Mouse (Mus musculus): Measurements from ENCODE around the gene Sorbs2. TPM values are rescaled to one million over a fixed set of nuclear protein-coding genes. Genes with fewer than 3 reads are reported as not detected.

Sorbs2 gene
- polyA plus RNA-seq (2016; fragmentation: Nextera tagmentation; extraction: Ambion mirVana), result 134 and 278 TPM in 2 replicates

DNA sequence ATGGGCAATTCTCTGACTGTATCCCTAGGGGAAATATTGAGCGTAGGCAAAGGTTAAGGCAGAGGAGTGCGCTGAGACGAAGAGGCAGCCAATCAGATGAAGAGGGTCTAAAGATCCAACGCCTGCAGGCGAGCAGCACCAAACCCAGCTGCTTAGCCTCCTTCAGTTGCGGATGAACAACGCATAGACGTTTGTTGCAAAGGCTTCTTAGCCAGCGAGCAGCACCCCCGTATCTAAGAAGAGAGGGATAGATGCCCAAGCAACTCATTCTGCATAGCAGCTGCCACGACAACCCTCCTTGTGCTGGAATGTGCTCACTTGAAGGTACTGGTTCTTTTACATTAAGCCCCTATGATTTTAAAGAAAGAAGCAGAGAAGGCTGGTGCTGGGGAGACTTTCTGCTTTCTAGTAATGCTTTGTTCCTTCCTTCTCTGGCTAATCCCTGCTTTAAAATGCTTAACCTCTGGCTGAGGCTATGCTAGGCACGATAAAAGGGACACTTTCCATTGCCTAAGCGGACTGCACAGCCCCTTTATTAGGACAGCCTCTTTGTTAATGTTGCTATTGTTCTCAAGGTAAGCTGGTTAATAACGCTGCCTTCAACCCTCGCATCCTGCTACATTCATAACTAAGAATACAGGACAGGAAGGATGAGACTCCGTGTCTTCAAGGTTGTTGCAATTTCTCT is at the start of gene Sorbs2:
TSS of gene Sorbs2 (plus strand) at position 155 of the 688 bp plus-strand sequence.
- DNase-seq (ENCODE audit: low spot score), result no peak
- H3K27me3 ChIP-seq (ENCODE audit: insufficient read depth, poor library complexity, severe bottlenecking), result no peaks in the 10 kb centered on the region
- peaks cover 7% of the 10 kb centered on the region; the same call in 1 of the 2 replicates for H3K4me1 ChIP-seq
- no peaks in the 10 kb centered on the region for H3K9me3 ChIP-seq
- no peak within 1 kb of the TSS for H3K27ac ChIP-seq
- no peaks in the 10 kb centered on the region for H3K36me3 ChIP-seq
- peak within 1 kb of the TSS; percentile 40 for H3K4me3 ChIP-seq
- 26% methylated on average over 16 of the region's 16 CpGs for WGBS

GRCm38 (mm10) chr8:45457874-45458273 is 49.7 kb upstream of the Sorbs2 start:
- Histone ChIP-seq H3K36me3 (no peaks in the 10 kb centered on the region), H3K4me3 (no peak overlapping the region), H3K27ac (no peak overlapping the region), H3K27me3 (ENCODE audit: insufficient read depth, poor library complexity, severe bottlenecking) (no peaks in the 10 kb centered on the region), H3K4me1 (no peaks in the 10 kb centered on the region), H3K9me3 (peaks cover 2% of the 10 kb centered on the region; the same call in 1 of the 2 replicates)
- no peak for DNase-seq (ENCODE audit: low spot score)

- DNase-seq (ENCODE audit: low spot score), result no peak
- no peaks in the 10 kb centered on the region for H3K27me3 ChIP-seq (ENCODE audit: insufficient read depth, poor library complexity, severe bottlenecking)
- H3K4me1 ChIP-seq, result no peaks in the 10 kb centered on the region
- H3K4me3 ChIP-seq, result no peak overlapping the region
- H3K27ac ChIP-seq, result no peak overlapping the region
- 90% methylated on average over 2 of the region's 2 CpGs for WGBS
- no peaks in the 10 kb centered on the region for H3K36me3 ChIP-seq
- H3K9me3 ChIP-seq, result no peaks in the 10 kb centered on the region
Measured at GRCm38 (mm10) chr8:45469006-45469405, 38.6 kb upstream of the Sorbs2 start.

- H3K27ac ChIP-seq, result no peak overlapping the region
- H3K9me3 ChIP-seq, result no peaks in the 10 kb centered on the region
- no peaks in the 10 kb centered on the region for H3K36me3 ChIP-seq
- WGBS, result 63% methylated on average over 8 of the region's 8 CpGs
- DNase-seq (ENCODE audit: low spot score), result no peak
- no peaks in the 10 kb centered on the region for H3K4me1 ChIP-seq
- H3K4me3 ChIP-seq, result no peak overlapping the region
- H3K27me3 ChIP-seq (ENCODE audit: insufficient read depth, poor library complexity, severe bottlenecking), result no peaks in the 10 kb centered on the region
Measured at GRCm38 (mm10) chr8:45469507-45470178, 37.9 kb upstream of the Sorbs2 start.

GRCm38 (mm10) chr8:45480886-45481285 is 26.7 kb upstream of the Sorbs2 start:
- no peak overlapping the region for H3K27ac ChIP-seq
- DNase-seq (ENCODE audit: low spot score), result no peak
- no peak overlapping the region for H3K4me3 ChIP-seq
- no peaks in the 10 kb centered on the region for H3K27me3 ChIP-seq (ENCODE audit: insufficient read depth, poor library complexity, severe bottlenecking)
- peaks cover 5% of the 10 kb centered on the region; the same call in 1 of the 2 replicates for H3K9me3 ChIP-seq
- H3K36me3 ChIP-seq, result 0 out of 2 replicates have a peak, but pooled peaks cover 2% of the 10 kb centered on the region
- H3K4me1 ChIP-seq, result no peaks in the 10 kb centered on the region
- 59% methylated on average over 4 of the region's 4 CpGs for WGBS

- 86% methylated on average over 3 of the region's 3 CpGs for WGBS
- no peaks in the 10 kb centered on the region for H3K27me3 ChIP-seq (ENCODE audit: insufficient read depth, poor library complexity, severe bottlenecking)
- no peak for DNase-seq (ENCODE audit: low spot score)
- no peaks in the 10 kb centered on the region for H3K9me3 ChIP-seq
- no peaks in the 10 kb centered on the region for H3K36me3 ChIP-seq
- H3K27ac ChIP-seq, result no peak overlapping the region
- H3K4me1 ChIP-seq, result no peaks in the 10 kb centered on the region
- H3K4me3 ChIP-seq, result no peak overlapping the region
Measured at GRCm38 (mm10) chr8:45486281-45486680, 21.3 kb upstream of the Sorbs2 start.

DNA sequence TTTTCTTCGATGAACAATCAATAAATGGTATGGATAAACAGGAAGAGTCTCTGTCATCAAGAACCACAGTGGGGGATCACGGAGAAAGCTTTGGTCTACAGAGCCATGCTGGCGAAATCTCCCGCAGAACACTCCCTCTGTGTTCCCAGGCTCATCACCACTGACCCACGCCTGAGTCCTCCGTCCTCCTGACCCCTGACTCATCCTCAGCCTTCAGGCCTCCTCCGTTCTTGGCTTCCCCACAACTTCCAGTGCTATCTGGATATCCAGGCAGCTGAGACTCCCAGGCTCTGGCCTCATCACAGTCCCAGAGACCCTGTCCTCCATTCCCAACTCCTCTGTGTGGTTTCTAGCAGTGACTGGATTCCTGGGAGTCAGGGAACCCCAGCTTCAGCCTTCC is 3.6 kb upstream of the Sorbs2 start:
- Histone ChIP-seq H3K36me3 (no peaks in the 10 kb centered on the region), H3K9me3 (no peaks in the 10 kb centered on the region), H3K27ac (no peak overlapping the region), H3K4me3 (no peak overlapping the region), H3K27me3 (ENCODE audit: insufficient read depth, poor library complexity, severe bottlenecking) (no peaks in the 10 kb centered on the region), H3K4me1 (peaks cover 7% of the 10 kb centered on the region; the same call in 1 of the 2 replicates)
- no peak for DNase-seq (ENCODE audit: low spot score)
- WGBS, result 73% methylated on average over 7 of the region's 7 CpGs

DNA sequence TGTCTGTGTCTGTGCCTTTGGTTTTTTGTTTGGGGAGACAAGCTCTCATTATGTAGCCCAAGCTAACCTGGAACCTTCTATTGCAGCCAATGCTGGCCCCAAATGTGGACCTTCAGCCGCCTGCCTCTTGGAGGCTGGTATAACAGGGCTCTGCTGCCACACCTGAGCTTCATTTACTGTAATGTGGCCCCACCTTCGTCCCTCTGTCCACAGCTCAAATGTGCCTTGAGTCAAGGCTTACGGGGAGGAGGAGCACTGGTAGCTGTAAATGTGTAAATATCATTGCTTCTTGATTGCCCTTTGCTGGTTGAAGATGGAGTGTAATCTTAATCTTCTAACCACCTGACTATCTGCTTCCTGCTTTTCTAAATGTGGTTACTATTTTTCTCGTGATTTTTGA is 1.2 kb upstream of the Sorbs2 start:
- Histone ChIP-seq H3K27ac (no peak overlapping the region), H3K27me3 (ENCODE audit: insufficient read depth, poor library complexity, severe bottlenecking) (no peaks in the 10 kb centered on the region), H3K4me3 (no peak overlapping the region), H3K9me3 (no peaks in the 10 kb centered on the region), H3K36me3 (no peaks in the 10 kb centered on the region), H3K4me1 (peaks cover 7% of the 10 kb centered on the region; the same call in 1 of the 2 replicates)
- WGBS, result 76% methylated on average over 4 of the region's 4 CpGs
- no peak for DNase-seq (ENCODE audit: low spot score)

DNA sequence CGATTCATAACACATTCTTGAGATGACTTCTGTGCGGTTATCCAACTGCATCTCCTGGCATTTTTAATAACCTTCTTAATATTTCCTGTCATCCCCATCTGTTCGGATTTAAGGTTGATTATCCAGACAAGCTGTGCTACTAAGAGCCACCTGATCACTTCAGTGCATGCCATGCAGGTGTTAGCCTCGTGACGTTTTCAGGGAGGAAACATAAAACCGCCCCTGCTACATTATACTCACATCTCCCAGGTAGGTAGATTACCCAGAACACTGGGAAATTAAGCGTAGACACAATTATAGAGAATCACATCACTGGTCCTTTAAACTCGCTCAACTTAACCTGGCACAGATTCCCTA is 333 bp upstream of the Sorbs2 start:
- Histone ChIP-seq H3K27me3 (ENCODE audit: insufficient read depth, poor library complexity, severe bottlenecking) (no peaks in the 10 kb centered on the region), H3K27ac (no peak overlapping the region), H3K9me3 (no peaks in the 10 kb centered on the region), H3K4me1 (peaks cover 7% of the 10 kb centered on the region; the same call in 1 of the 2 replicates), H3K36me3 (no peaks in the 10 kb centered on the region), H3K4me3 (peak overlapping the region; percentile 40)
- 67% methylated on average over 8 of the region's 8 CpGs for WGBS
- DNase-seq (ENCODE audit: low spot score), result no peak

DNA sequence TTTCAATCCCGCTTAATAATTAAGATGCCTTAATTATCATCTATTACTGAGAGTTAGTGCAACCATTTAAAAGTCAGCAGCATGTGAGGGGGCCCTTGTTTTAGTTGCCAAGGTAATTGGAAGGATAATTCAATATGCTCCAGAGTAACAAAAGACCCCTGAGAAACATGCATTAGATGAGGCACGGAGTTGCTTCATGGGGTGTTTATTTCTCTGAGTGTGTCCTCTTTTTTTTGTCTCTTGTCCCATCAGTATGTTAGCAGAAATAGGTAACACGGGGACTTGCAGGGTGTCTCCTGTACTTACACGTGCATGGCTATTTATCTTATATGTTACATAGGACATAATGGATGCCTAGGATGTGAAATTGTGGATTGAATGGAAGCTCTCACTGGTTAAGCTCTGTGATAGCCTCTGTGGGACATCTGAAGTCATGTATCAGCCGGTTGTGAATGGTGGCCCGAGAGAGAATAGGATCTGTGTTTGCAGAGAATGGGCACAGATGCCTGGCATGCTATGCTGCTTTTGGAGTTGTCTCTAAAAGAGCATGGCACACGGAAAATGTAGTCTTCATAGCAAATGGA is 1.0 kb downstream of the Sorbs2 start:
- Histone ChIP-seq H3K9me3 (no peaks in the 10 kb centered on the region), H3K4me3 (no peak overlapping the region), H3K36me3 (no peaks in the 10 kb centered on the region), H3K27me3 (ENCODE audit: insufficient read depth, poor library complexity, severe bottlenecking) (no peaks in the 10 kb centered on the region), H3K4me1 (peaks cover 7% of the 10 kb centered on the region; the same call in 1 of the 2 replicates), H3K27ac (no peak overlapping the region)
- WGBS, result 81% methylated on average over 7 of the region's 7 CpGs
- DNase-seq (ENCODE audit: low spot score), result no peak

- no peak overlapping the region for H3K4me3 ChIP-seq
- no peaks in the 10 kb centered on the region for H3K27me3 ChIP-seq (ENCODE audit: insufficient read depth, poor library complexity, severe bottlenecking)
- H3K4me1 ChIP-seq, result peaks cover 7% of the 10 kb centered on the region; the same call in 1 of the 2 replicates
- no peak for DNase-seq (ENCODE audit: low spot score)
- peaks cover 3% of the 10 kb centered on the region; the same call in 1 of the 2 replicates for H3K9me3 ChIP-seq
- no peak overlapping the region for H3K27ac ChIP-seq
- no peaks in the 10 kb centered on the region for H3K36me3 ChIP-seq
Measured at GRCm38 (mm10) chr8:45512369-45512768, 4.8 kb downstream of the Sorbs2 start.

DNA sequence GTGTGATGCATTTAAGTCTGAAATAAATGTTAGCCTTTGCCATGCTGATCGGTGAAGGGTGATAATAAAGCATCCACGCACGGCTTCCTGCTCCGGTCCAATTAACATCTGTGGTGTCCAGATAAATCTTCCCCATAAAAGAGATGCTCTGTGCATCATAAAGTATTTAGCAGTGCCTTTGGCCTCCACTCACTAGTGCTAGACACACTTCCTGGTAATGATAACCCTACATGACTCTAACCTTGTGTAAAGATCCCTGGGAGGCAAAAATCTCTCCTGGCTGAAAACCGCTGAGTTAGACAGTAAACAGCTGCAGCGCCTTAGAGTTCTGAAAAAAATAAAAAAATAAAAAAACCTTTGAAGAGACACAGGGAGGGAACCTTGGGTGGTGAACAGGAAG is 14.0 kb downstream of the Sorbs2 start:
- Histone ChIP-seq H3K27me3 (ENCODE audit: insufficient read depth, poor library complexity, severe bottlenecking) (no peaks in the 10 kb centered on the region), H3K27ac (no peak overlapping the region), H3K4me1 (no peaks in the 10 kb centered on the region), H3K9me3 (no peaks in the 10 kb centered on the region), H3K4me3 (no peak overlapping the region), H3K36me3 (no peaks in the 10 kb centered on the region)
- WGBS, result 74% methylated on average over 6 of the region's 6 CpGs
- no peak for DNase-seq (ENCODE audit: low spot score)

- H3K4me3 ChIP-seq, result no peak overlapping the region
- H3K9me3 ChIP-seq, result no peaks in the 10 kb centered on the region
- DNase-seq (ENCODE audit: low spot score), result no peak
- H3K27ac ChIP-seq, result no peak overlapping the region
- no peaks in the 10 kb centered on the region for H3K36me3 ChIP-seq
- no peaks in the 10 kb centered on the region for H3K4me1 ChIP-seq
- WGBS, result 91% methylated on average over 2 of the region's 2 CpGs
- H3K27me3 ChIP-seq (ENCODE audit: insufficient read depth, poor library complexity, severe bottlenecking), result no peaks in the 10 kb centered on the region
Measured at GRCm38 (mm10) chr8:45527708-45528107, 20.1 kb downstream of the Sorbs2 start.

All from heart, embryonic 10.5 days (tissue).